Mouse (Mus musculus) spleen, adult 2 months (tissue): ENCODE measurements around the gene Tspan31.

Source experiments
- CTCF ChIP-seq: fragments of 200-500 bp; IDR thresholded peaks from 2 replicates; pipeline ENCODE4 v1.5.1; 2011; ENCODE audit warnings: mild to moderate bottlenecking, inconsistent platforms; ENCODE audit not compliant: insufficient read depth, insufficient read length, insufficient replicate concordance; ENCODE audit errors: extremely low read depth
- POLR2A ChIP-seq: fragments of 200-500 bp; IDR thresholded peaks from 2 replicates; pipeline ENCODE4 v1.6.1; 2011; ENCODE audit warnings: low read depth, low read length, inconsistent platforms

GRCm38 (mm10) chr10:127103631-127104030 is 33.6 kb upstream of the Tspan31 start:
- TF ChIP-seq CTCF (no peak), POLR2A (no peak)
